ENCODE assay signal across 12 mouse cellular contexts in genomic region chr4:131826905-131827304, GRCm38 (mm10). TPM values are rescaled to one million over a fixed set of nuclear protein-coding genes. Genes with fewer than 3 reads are reported as not detected.
DNase-seq lines count a peak whose midpoint lies in the region; ATAC-seq lines count a peak whose summit lies in the region.
"Had no signal": no experiment of that assay in that cellular context is flagged by ENCODE, and none has a peak within 500 bp of the region (broad histone marks: within the 10 kb centered on the region; RNA-seq: fewer than 3 reads in every experiment).

No protein-coding gene starts in this region.

- H3K4me2 ChIP-seq in forebrain, embryonic 14.5 days (ENCODE audit: low read length): no peak overlapping the region
- no peak overlapping the region for H3K4me2 ChIP-seq in limb, embryonic 11.5 days (ENCODE audit: low read depth, severe bottlenecking)
- H3K4me2 ChIP-seq: heart, embryonic 13.5 days; liver, embryonic 11.5 days had no signal

- WGBS in forebrain, embryonic 14.5 days: 6% methylated on average over 6 of the region's 6 CpGs
- WGBS in limb, embryonic 11.5 days: 3% methylated on average over 6 of the region's 6 CpGs

- no peaks in the 10 kb centered on the region for H3K27me3 ChIP-seq in forebrain, embryonic 14.5 days (replicated peaks; ENCODE audit: control insufficient read depth, insufficient read depth, low read length)
- H3K27me3 ChIP-seq in limb, embryonic 11.5 days (ENCODE audit: control insufficient read depth, insufficient read depth, low read length): no peaks in the 10 kb centered on the region
- H3K27me3 ChIP-seq: Patski had no signal

- no peak overlapping the region for H3K4me3 ChIP-seq in forebrain, embryonic 14.5 days (ENCODE audit: low read depth, low read length)
- no peak overlapping the region for H3K4me3 ChIP-seq in limb, embryonic 11.5 days (ENCODE audit: low read depth, low read length)
- H3K4me3 ChIP-seq: heart, embryonic 13.5 days had no signal

- no peaks in the 10 kb centered on the region for H3K36me3 ChIP-seq in forebrain, embryonic 14.5 days (ENCODE audit: control insufficient read depth, insufficient read depth, low read length)
- no peaks in the 10 kb centered on the region for H3K36me3 ChIP-seq in limb, embryonic 11.5 days (ENCODE audit: control insufficient read depth, insufficient read depth, low read length)
- H3K36me3 ChIP-seq: heart, embryonic 13.5 days had no signal

- peaks cover 10% of the 10 kb centered on the region; the same call in 1 of the 2 replicates for H3K4me1 ChIP-seq in forebrain, embryonic 14.5 days (ENCODE audit: control insufficient read depth, insufficient read depth, low read length)
- peaks cover 9% of the 10 kb centered on the region; the same call in 1 of the 2 replicates for H3K4me1 ChIP-seq in limb, embryonic 11.5 days (ENCODE audit: control insufficient read depth, insufficient read depth, low read length)

- ATAC-seq in forebrain, embryonic 14.5 days: no peak; the same call in 1 of the 2 replicates
- ATAC-seq in limb, embryonic 11.5 days (ENCODE audit: insufficient number of reproducible peaks, low FRiP score, low TSS enrichment, low read depth): no peak
- no peak for ATAC-seq in megakaryocyte progenitor cell, adult 5-6 weeks (replicated peaks; ENCODE audit: poor library complexity)
- ATAC-seq: Patski had no signal

- no peak overlapping the region for H3K9ac ChIP-seq in forebrain, embryonic 14.5 days (ENCODE audit: low read length)
- no peak overlapping the region for H3K9ac ChIP-seq in limb, embryonic 11.5 days (ENCODE audit: low read length)
- H3K9ac ChIP-seq: heart, embryonic 13.5 days had no signal

- DNase-seq in urinary bladder, postnatal 14 days (ENCODE audit: low spot score): peak; percentile 47
- no peak for DNase-seq in urinary bladder, adult 2 months (ENCODE audit: low spot score)
- DNase-seq in forebrain, embryonic 14.5 days (ENCODE audit: low spot score): peak; percentile 58
- peak; percentile 76 for DNase-seq in limb, embryonic 11.5 days (ENCODE audit: low spot score)
- DNase-seq in layer of hippocampus, adult 11-12 months (ENCODE audit: low spot score): no peak
- no peak for DNase-seq in right cerebral cortex, postnatal 25 days
- DNase-seq: cerebellum, postnatal 25 days had no signal

- no peaks in the 10 kb centered on the region for H3K9me3 ChIP-seq in forebrain, embryonic 14.5 days (replicated peaks; ENCODE audit: control insufficient read depth, low read length)
- H3K9me3 ChIP-seq in limb, embryonic 11.5 days (ENCODE audit: control insufficient read depth, low read length): no peaks in the 10 kb centered on the region
- H3K9me3 ChIP-seq: heart, embryonic 13.5 days had no signal

- no peak overlapping the region for H3K27ac ChIP-seq in forebrain, embryonic 14.5 days (ENCODE audit: low read depth, low read length)
- no peak overlapping the region for H3K27ac ChIP-seq in limb, embryonic 11.5 days (replicated peaks; ENCODE audit: low read depth, low read length)
- H3K27ac ChIP-seq: heart, embryonic 13.5 days had no signal

RNA-seq across cellular contexts. Expression of gene Ptpru, which starts 11.2 kb away (rescaled TPM):
- 73.3 and 73.6 TPM in 2 replicates for polyA plus RNA-seq in urinary bladder, adult 2 months (2012; rRNA removed)
- 20.1 and 20.8 TPM in 2 replicates for polyA plus RNA-seq in forebrain, embryonic 14.5 days (2014; fragmentation: Nextera tagmentation; extraction: Ambion mirVana)
- polyA plus RNA-seq in limb, embryonic 11.5 days (2014; fragmentation: Nextera tagmentation; extraction: Ambion mirVana): 12.5 and 13.3 TPM in 2 replicates
- total RNA-seq in megakaryocyte progenitor cell, adult 5-6 weeks (2015): 11.2 and 16.7 TPM in 2 replicates
- 3.4 and 4.0 TPM in 2 replicates for total RNA-seq in megakaryocyte progenitor cell, adult 5-6 weeks (2017)
- total RNA-seq: neutrophil, adult 5-6 weeks had no signal

RNA-seq across cellular contexts. Expression of gene Mecr, which starts 16.4 kb away (rescaled TPM):
- 33.9 and 39.6 TPM in 2 replicates for polyA plus RNA-seq in urinary bladder, adult 2 months (2012; rRNA removed)
- 33.7 and 35.7 TPM in 2 replicates for polyA plus RNA-seq in forebrain, embryonic 14.5 days (2014; fragmentation: Nextera tagmentation; extraction: Ambion mirVana)
- 43.3 and 45.3 TPM in 2 replicates for polyA plus RNA-seq in limb, embryonic 11.5 days (2014; fragmentation: Nextera tagmentation; extraction: Ambion mirVana)
- 32.5 and 41.9 TPM in 2 replicates for total RNA-seq in megakaryocyte progenitor cell, adult 5-6 weeks (2015)
- total RNA-seq in megakaryocyte progenitor cell, adult 5-6 weeks (2017): 26.0 and 43.0 TPM in 2 replicates

RNA-seq across cellular contexts. Expression of gene Srsf4, which starts 46.5 kb away (rescaled TPM):
- 48.1 and 60.6 TPM in 2 replicates for polyA plus RNA-seq in urinary bladder, adult 2 months (2012; rRNA removed)
- 109 and 132 TPM in 2 replicates for polyA plus RNA-seq in forebrain, embryonic 14.5 days (2014; fragmentation: Nextera tagmentation; extraction: Ambion mirVana)
- polyA plus RNA-seq in limb, embryonic 11.5 days (2014; fragmentation: Nextera tagmentation; extraction: Ambion mirVana): 140 and 150 TPM in 2 replicates
- total RNA-seq in megakaryocyte progenitor cell, adult 5-6 weeks (2015): 36.1 and 42.4 TPM in 2 replicates
- total RNA-seq in megakaryocyte progenitor cell, adult 5-6 weeks (2017): 58.2 and 86.6 TPM in 2 replicates

Comparison
In these comparisons a context has a peak if more than half of its experiments do, and no peak if none do; other contexts are left out.
1. DNase-seq: peak in urinary bladder, postnatal 14 days (single experiment), forebrain, embryonic 14.5 days (single experiment) and limb, embryonic 11.5 days (single experiment); none in urinary bladder, adult 2 months (single experiment), layer of hippocampus, adult 11-12 months (single experiment) and right cerebral cortex, postnatal 25 days (single experiment).